Mouse (Mus musculus) adrenal gland, adult 8-10 months (tissue): ENCODE results near the gene Farp1. TPM values are rescaled to one million over a fixed set of nuclear protein-coding genes. Genes with fewer than 3 reads are reported as not detected.
A peak's percentile ranks its signal among the peaks of the same experiment; 100 is the strongest.

Experiments used
- DNase-seq: peaks from one replicate; pipeline ENCODE4 v3.0.0; 2022
- total RNA-seq, 4 experiments: library from RNA; stranded (reverse); gene quantifications; 2 replicates each; pipeline ENCODE4 v1.2.4; 2022

Farp1 gene
- total RNA-seq, 4 experiments from 2014 or later, result 15.5 to 24.1 (median 21.4) TPM

GRCm38 (mm10) chr14:121058481-121058880, 23.5 kb downstream of the Farp1 start:
- no peak for DNase-seq

- peak; percentile 87 for DNase-seq
Observed at GRCm38 (mm10) chr14:121059266-121059665, 24.3 kb downstream of the Farp1 start.

- no peak for DNase-seq
Observed at GRCm38 (mm10) chr14:121060484-121060883, 25.5 kb downstream of the Farp1 start.

GRCm38 (mm10) chr14:121061686-121062085, 26.7 kb downstream of the Farp1 start:
- DNase-seq, result no peak

- DNase-seq, result no peak
Observed at GRCm38 (mm10) chr14:121062238-121063082, 27.5 kb downstream of the Farp1 start.

GRCm38 (mm10) chr14:121064726-121065125, 29.7 kb downstream of the Farp1 start:
- no peak for DNase-seq

- DNase-seq, result no peak
Observed at GRCm38 (mm10) chr14:121073093-121073866, 38.3 kb downstream of the Farp1 start.

GRCm38 (mm10) chr14:121074197-121074734, 39.3 kb downstream of the Farp1 start:
- DNase-seq, result no peak

GRCm38 (mm10) chr14:121080739-121081138, 45.7 kb downstream of the Farp1 start:
- DNase-seq, result no peak

- DNase-seq, result no peak
Observed at GRCm38 (mm10) chr14:121082341-121082740, 47.3 kb downstream of the Farp1 start.

GRCm38 (mm10) chr14:121082793-121083192, 47.8 kb downstream of the Farp1 start:
- DNase-seq, result no peak

GRCm38 (mm10) chr14:121083352-121083751, 48.4 kb downstream of the Farp1 start:
- DNase-seq, result no peak

- no peak for DNase-seq
Observed at GRCm38 (mm10) chr14:121092517-121092916, 57.5 kb downstream of the Farp1 start.

GRCm38 (mm10) chr14:121093860-121094259, 58.9 kb downstream of the Farp1 start:
- DNase-seq, result no peak

- DNase-seq, result no peak
Observed at GRCm38 (mm10) chr14:121097640-121098435, 62.8 kb downstream of the Farp1 start.

- DNase-seq, result no peak
Observed at GRCm38 (mm10) chr14:121099120-121099519, 64.1 kb downstream of the Farp1 start.

- DNase-seq, result no peak
Observed at GRCm38 (mm10) chr14:121099876-121100275, 64.9 kb downstream of the Farp1 start.

GRCm38 (mm10) chr14:121100829-121101228, 65.8 kb downstream of the Farp1 start:
- DNase-seq, result no peak

- DNase-seq, result no peak
Observed at GRCm38 (mm10) chr14:121101531-121101930, 66.5 kb downstream of the Farp1 start.

GRCm38 (mm10) chr14:121102599-121102998, 67.6 kb downstream of the Farp1 start:
- DNase-seq, result no peak

- DNase-seq, result no peak
Observed at GRCm38 (mm10) chr14:121103459-121103858, 68.5 kb downstream of the Farp1 start.

- DNase-seq, result no peak
Observed at GRCm38 (mm10) chr14:121104760-121105329, 69.8 kb downstream of the Farp1 start.
